Mouse (Mus musculus): ENCODE data around the gene 2900026A02Rik. TPM values are rescaled to one million over a fixed set of nuclear protein-coding genes. Genes with fewer than 3 reads are reported as not detected.
A peak's percentile ranks its signal among the peaks of the same experiment; 100 is the strongest.

The 2900026A02Rik gene
- polyA plus RNA-seq, 1 experiment from 2014 or later = 2.9 TPM

- H3K4me1 ChIP-seq = peaks cover 11% of the 10 kb centered on the region
- no peak for ATAC-seq (ENCODE audit: low FRiP score, low read depth)
- H3K4me3 ChIP-seq = no peak overlapping the region
- no peak overlapping the region; the same call in 1 of the 2 replicates for H3K27ac ChIP-seq (replicated peaks)
- no peaks in the 10 kb centered on the region; the same call in 1 of the 2 replicates for H3K36me3 ChIP-seq
- H3K9me3 ChIP-seq = no peaks in the 10 kb centered on the region
- WGBS = 87% methylated on average over 11 of the region's 11 CpGs
- H3K9ac ChIP-seq (replicated peaks) = no peak overlapping the region
- H3K27me3 ChIP-seq = peaks cover 7% of the 10 kb centered on the region; the same call in 1 of the 2 replicates
- no peak overlapping the region for H3K4me2 ChIP-seq (replicated peaks)
Measured at GRCm38 (mm10) chr5:113100422-113100821, 120.6 kb downstream of the 2900026A02Rik start.

DNA sequence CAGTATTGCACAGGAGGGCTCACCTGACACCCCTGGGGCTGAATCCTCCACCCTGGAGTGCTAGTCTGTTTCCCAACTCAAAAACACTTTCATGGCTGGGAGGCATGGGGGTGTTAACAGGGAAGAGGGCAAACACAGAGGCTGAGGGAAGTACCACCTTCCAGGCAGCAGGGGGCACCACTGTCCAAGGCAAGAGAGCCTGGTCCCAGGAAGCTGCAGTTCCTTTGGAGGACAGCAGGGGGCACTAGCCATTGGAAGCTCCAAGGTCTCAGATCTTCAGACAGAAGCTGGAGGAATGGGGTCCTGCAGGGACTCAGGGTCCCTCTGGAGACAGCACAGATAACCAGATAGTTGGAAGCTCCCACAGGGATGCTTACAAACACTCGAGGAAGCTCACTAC lies 121.5 kb downstream of the 2900026A02Rik start:
- peak; percentile 49; the same call in 1 of the 2 replicates for ATAC-seq (ENCODE audit: low FRiP score, low read depth)
- 40% methylated on average over 1 of the region's 1 CpGs for WGBS
- H3K27ac ChIP-seq (replicated peaks) = no peak overlapping the region

GRCm38 (mm10) chr5:113097551-113097950 lies 123.5 kb downstream of the 2900026A02Rik start:
- Histone ChIP-seq H3K4me3 (no peak overlapping the region), H3K4me1 (peaks cover 6% of the 10 kb centered on the region), H3K4me2 (replicated peaks) (no peak overlapping the region), H3K9ac (replicated peaks) (no peak overlapping the region), H3K27ac (replicated peaks) (no peak overlapping the region), H3K36me3 (no peaks in the 10 kb centered on the region; the same call in 1 of the 2 replicates), H3K27me3 (peaks cover 7% of the 10 kb centered on the region; the same call in 1 of the 2 replicates), H3K9me3 (no peaks in the 10 kb centered on the region)
- WGBS = 94% methylated on average over 17 of the region's 17 CpGs
- no peak for ATAC-seq (ENCODE audit: low FRiP score, low read depth)

More for the DNA sequence above, 121.5 kb downstream of the 2900026A02Rik start:
- H3K27me3 ChIP-seq = peaks cover 7% of the 10 kb centered on the region; the same call in 1 of the 2 replicates
- no peaks in the 10 kb centered on the region for H3K9me3 ChIP-seq
- H3K4me1 ChIP-seq = peaks cover 11% of the 10 kb centered on the region
- H3K4me3 ChIP-seq = no peak overlapping the region
- no peaks in the 10 kb centered on the region; the same call in 1 of the 2 replicates for H3K36me3 ChIP-seq
- no peak overlapping the region for H3K4me2 ChIP-seq (replicated peaks)
- H3K9ac ChIP-seq (replicated peaks) = no peak overlapping the region

GRCm38 (mm10) chr5:113095456-113095855 lies 125.6 kb downstream of the 2900026A02Rik start:
- Histone ChIP-seq H3K4me1 (no peaks in the 10 kb centered on the region), H3K4me2 (replicated peaks) (no peak overlapping the region)
- ATAC-seq (ENCODE audit: low FRiP score, low read depth) = no peak

GRCm38 (mm10) chr5:113092406-113092805 lies 128.6 kb downstream of the 2900026A02Rik start:
- H3K9me3 ChIP-seq = no peaks in the 10 kb centered on the region
- ATAC-seq (ENCODE audit: low FRiP score, low read depth) = no peak
- H3K27me3 ChIP-seq = no peaks in the 10 kb centered on the region
- WGBS = 80% methylated on average over 7 of the region's 7 CpGs
- no peak overlapping the region for H3K27ac ChIP-seq (replicated peaks)
- H3K4me1 ChIP-seq = no peaks in the 10 kb centered on the region
- no peak overlapping the region for H3K4me2 ChIP-seq (replicated peaks)
- H3K9ac ChIP-seq (replicated peaks) = no peak overlapping the region
- no peak overlapping the region for H3K4me3 ChIP-seq
- H3K36me3 ChIP-seq = no peaks in the 10 kb centered on the region; the same call in 1 of the 2 replicates

More at GRCm38 (mm10) chr5:113095456-113095855, 125.6 kb downstream of the 2900026A02Rik start:
- H3K27ac ChIP-seq (replicated peaks) = no peak overlapping the region
- no peaks in the 10 kb centered on the region for H3K9me3 ChIP-seq
- H3K36me3 ChIP-seq = no peaks in the 10 kb centered on the region; the same call in 1 of the 2 replicates
- no peak overlapping the region for H3K4me3 ChIP-seq
- no peak overlapping the region for H3K9ac ChIP-seq (replicated peaks)
- 95% methylated on average over 18 of the region's 18 CpGs for WGBS
- H3K27me3 ChIP-seq = peaks cover 3% of the 10 kb centered on the region; the same call in 1 of the 2 replicates

GRCm38 (mm10) chr5:113091162-113091561 lies 129.9 kb downstream of the 2900026A02Rik start:
- Histone ChIP-seq H3K27me3 (no peaks in the 10 kb centered on the region), H3K9me3 (no peaks in the 10 kb centered on the region), H3K9ac (replicated peaks) (no peak overlapping the region), H3K36me3 (no peaks in the 10 kb centered on the region), H3K4me1 (0 out of 2 replicates have a peak, but pooled peaks cover 2% of the 10 kb centered on the region), H3K4me2 (replicated peaks) (no peak overlapping the region), H3K4me3 (no peak overlapping the region), H3K27ac (replicated peaks) (no peak overlapping the region)
- no peak for ATAC-seq (ENCODE audit: low FRiP score, low read depth)
- 60% methylated on average over 5 of the region's 5 CpGs for WGBS

GRCm38 (mm10) chr5:113090750-113091149 lies 130.3 kb downstream of the 2900026A02Rik start:
- Histone ChIP-seq H3K4me3 (no peak overlapping the region), H3K9ac (replicated peaks) (no peak overlapping the region), H3K27ac (replicated peaks) (no peak overlapping the region), H3K9me3 (no peaks in the 10 kb centered on the region), H3K4me2 (replicated peaks) (no peak overlapping the region), H3K4me1 (0 out of 2 replicates have a peak, but pooled peaks cover 2% of the 10 kb centered on the region), H3K27me3 (no peaks in the 10 kb centered on the region), H3K36me3 (no peaks in the 10 kb centered on the region)
- ATAC-seq (ENCODE audit: low FRiP score, low read depth) = 0 out of 2 replicates have a peak, but pooled peaks have one; percentile 19
- 92% methylated on average over 11 of the region's 11 CpGs for WGBS

- H3K4me2 ChIP-seq (replicated peaks) = no peak overlapping the region
- 93% methylated on average over 24 of the region's 24 CpGs for WGBS
- H3K9me3 ChIP-seq = no peaks in the 10 kb centered on the region
- 0 out of 2 replicates have a peak, but pooled peaks cover 2% of the 10 kb centered on the region for H3K4me1 ChIP-seq
- no peak for ATAC-seq (ENCODE audit: low FRiP score, low read depth)
- H3K27me3 ChIP-seq = no peaks in the 10 kb centered on the region
- H3K36me3 ChIP-seq = no peaks in the 10 kb centered on the region
- no peak overlapping the region for H3K4me3 ChIP-seq
- H3K27ac ChIP-seq (replicated peaks) = no peak overlapping the region
- no peak overlapping the region for H3K9ac ChIP-seq (replicated peaks)
Measured at GRCm38 (mm10) chr5:113090077-113090690, 130.9 kb downstream of the 2900026A02Rik start.

GRCm38 (mm10) chr5:113087465-113087864 lies 133.6 kb downstream of the 2900026A02Rik start:
- Histone ChIP-seq H3K4me3 (no peak overlapping the region), H3K4me2 (replicated peaks) (no peak overlapping the region), H3K9me3 (no peaks in the 10 kb centered on the region), H3K27ac (replicated peaks) (no peak overlapping the region), H3K36me3 (no peaks in the 10 kb centered on the region), H3K9ac (replicated peaks) (no peak overlapping the region), H3K4me1 (0 out of 2 replicates have a peak, but pooled peaks cover 2% of the 10 kb centered on the region), H3K27me3 (no peaks in the 10 kb centered on the region)
- WGBS = 88% methylated on average over 1 of the region's 2 CpGs
- no peak for ATAC-seq (ENCODE audit: low FRiP score, low read depth)

DNA sequence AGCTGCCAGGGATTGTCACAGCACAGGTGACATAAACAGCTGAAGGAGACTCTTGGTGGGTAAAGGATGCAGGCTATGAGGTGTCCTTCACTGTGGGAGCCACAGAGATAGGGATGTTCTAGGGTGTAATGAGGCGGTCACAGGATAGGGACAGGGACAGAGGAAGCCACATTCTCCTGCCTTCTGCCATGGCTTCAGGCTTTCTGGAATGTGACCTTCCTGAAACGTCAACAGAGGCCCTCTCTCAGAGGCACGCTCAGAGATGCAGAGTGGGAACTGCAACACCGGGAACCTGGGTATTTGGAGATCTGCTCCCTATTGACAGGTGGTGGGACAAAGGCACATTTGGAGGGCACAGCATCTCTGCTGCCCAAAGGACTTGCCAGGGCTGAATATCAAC lies 134.0 kb downstream of the 2900026A02Rik start:
- Histone ChIP-seq H3K9ac (replicated peaks) (no peak overlapping the region), H3K4me3 (no peak overlapping the region), H3K4me1 (0 out of 2 replicates have a peak, but pooled peaks cover 2% of the 10 kb centered on the region), H3K9me3 (no peaks in the 10 kb centered on the region), H3K27me3 (no peaks in the 10 kb centered on the region), H3K4me2 (replicated peaks) (no peak overlapping the region), H3K27ac (replicated peaks) (no peak overlapping the region), H3K36me3 (no peaks in the 10 kb centered on the region)
- WGBS = 60% methylated on average over 4 of the region's 4 CpGs
- no peak for ATAC-seq (ENCODE audit: low FRiP score, low read depth)

GRCm38 (mm10) chr5:113086439-113086838 lies 134.6 kb downstream of the 2900026A02Rik start:
- 83% methylated on average over 12 of the region's 12 CpGs for WGBS
- H3K4me1 ChIP-seq = 0 out of 2 replicates have a peak, but pooled peaks cover 2% of the 10 kb centered on the region
- H3K9ac ChIP-seq (replicated peaks) = no peak overlapping the region
- no peak for ATAC-seq (ENCODE audit: low FRiP score, low read depth)
- no peak overlapping the region for H3K4me2 ChIP-seq (replicated peaks)
- no peak overlapping the region for H3K27ac ChIP-seq (replicated peaks)
- H3K9me3 ChIP-seq = no peaks in the 10 kb centered on the region
- no peaks in the 10 kb centered on the region for H3K36me3 ChIP-seq
- H3K4me3 ChIP-seq = no peak overlapping the region
- H3K27me3 ChIP-seq = no peaks in the 10 kb centered on the region

GRCm38 (mm10) chr5:113085931-113086330 lies 135.1 kb downstream of the 2900026A02Rik start:
- Histone ChIP-seq H3K4me2 (replicated peaks) (no peak overlapping the region), H3K27ac (replicated peaks) (no peak overlapping the region), H3K9me3 (no peaks in the 10 kb centered on the region), H3K4me3 (no peak overlapping the region), H3K4me1 (0 out of 2 replicates have a peak, but pooled peaks cover 2% of the 10 kb centered on the region), H3K36me3 (no peaks in the 10 kb centered on the region), H3K9ac (replicated peaks) (no peak overlapping the region), H3K27me3 (no peaks in the 10 kb centered on the region)
- WGBS = 75% methylated on average over 2 of the region's 2 CpGs
- ATAC-seq (ENCODE audit: low FRiP score, low read depth) = no peak

Measured in midbrain, embryonic 12.5 days (tissue).